Mouse (Mus musculus): ENCODE results near the gene Proca1. TPM values are rescaled to one million over a fixed set of nuclear protein-coding genes. Genes with fewer than 3 reads are reported as not detected.

The Proca1 gene
- polyA plus RNA-seq, 1 experiment: 1.7 TPM

GRCm38 (mm10) chr11:78245627-78246317 lies 52.6 kb downstream of the Proca1 start, which contains the start of the genes Sdf2 and Supt6:
TSS of gene Sdf2 (plus strand) at chr11:78245746.
TSS of gene Supt6 (minus strand) at chr11:78245987.
- H3K4me3 ChIP-seq (ENCODE audit: insufficient read depth, low read length): peak within 1 kb of the TSS; percentile 78
- TF ChIP-seq CTCF (IDR thresholded peaks at IDR 0.05; ENCODE audit: borderline replicate concordance, insufficient read depth, low read length) (no peak), POLR2A (IDR thresholded peaks at IDR 0.05; ENCODE audit: low read depth, low read length) (peak; percentile 85)
- H3K4me1 ChIP-seq (ENCODE audit: control insufficient read depth, insufficient read depth, low read length): peaks cover 2% of the 10 kb centered on the region; the same call in 1 of the 2 replicates
- H3K27ac ChIP-seq (ENCODE audit: insufficient read depth, low read length): peak within 1 kb of the TSS; percentile 96

GRCm38 (mm10) chr11:78246318-78247011 lies 53.3 kb downstream of the Proca1 start:
- peak overlapping the region; percentile 78 for H3K4me3 ChIP-seq (ENCODE audit: insufficient read depth, low read length)
- H3K27ac ChIP-seq (ENCODE audit: insufficient read depth, low read length): no peak overlapping the region
- TF ChIP-seq CTCF (IDR thresholded peaks at IDR 0.05; ENCODE audit: borderline replicate concordance, insufficient read depth, low read length): no peak
- TF ChIP-seq POLR2A (IDR thresholded peaks at IDR 0.05; ENCODE audit: low read depth, low read length): no peak
- H3K4me1 ChIP-seq (ENCODE audit: control insufficient read depth, insufficient read depth, low read length): peaks cover 2% of the 10 kb centered on the region; the same call in 1 of the 2 replicates

GRCm38 (mm10) chr11:78247012-78247348 lies 53.8 kb downstream of the Proca1 start:
- peaks cover 2% of the 10 kb centered on the region; the same call in 1 of the 2 replicates for H3K4me1 ChIP-seq (ENCODE audit: control insufficient read depth, insufficient read depth, low read length)
- no peak overlapping the region for H3K27ac ChIP-seq (ENCODE audit: insufficient read depth, low read length)
- TF ChIP-seq CTCF (IDR thresholded peaks at IDR 0.05; ENCODE audit: borderline replicate concordance, insufficient read depth, low read length): no peak
- no peak for TF ChIP-seq POLR2A (IDR thresholded peaks at IDR 0.05; ENCODE audit: low read depth, low read length)
- peak overlapping the region; percentile 78 for H3K4me3 ChIP-seq (ENCODE audit: insufficient read depth, low read length)

GRCm38 (mm10) chr11:78247727-78248140 lies 54.5 kb downstream of the Proca1 start:
- TF ChIP-seq POLR2A (IDR thresholded peaks at IDR 0.05; ENCODE audit: low read depth, low read length): no peak
- TF ChIP-seq CTCF (IDR thresholded peaks at IDR 0.05; ENCODE audit: borderline replicate concordance, insufficient read depth, low read length): no peak
- Histone ChIP-seq H3K4me3 (ENCODE audit: insufficient read depth, low read length) (no peak overlapping the region; the same call in 1 of the 2 replicates), H3K4me1 (ENCODE audit: control insufficient read depth, insufficient read depth, low read length) (peaks cover 2% of the 10 kb centered on the region; the same call in 1 of the 2 replicates), H3K27ac (ENCODE audit: insufficient read depth, low read length) (no peak overlapping the region)

Other genes with a start within 250 kb of the Proca1 start
- 39.4 and 47.4 TPM in 2 replicates for gene Phf12, start 210.6 kb upstream of the Proca1 start, polyA plus RNA-seq (2011; ENCODE audit: insufficient read length, low read depth, missing spikeins)
- gene Dhrs13, start 161.1 kb upstream of the Proca1 start, polyA plus RNA-seq (2011; ENCODE audit: insufficient read length, low read depth, missing spikeins): 5.7 and 8.3 TPM in 2 replicates
- 70.0 and 71.3 TPM in 2 replicates for gene Flot2, start 155.5 kb upstream of the Proca1 start, polyA plus RNA-seq (2011; ENCODE audit: insufficient read length, low read depth, missing spikeins)
- 17.0 and 18.5 TPM in 2 replicates for gene Eral1, start 113.0 kb upstream of the Proca1 start, polyA plus RNA-seq (2011; ENCODE audit: insufficient read length, low read depth, missing spikeins)
- gene Fam222b, start 98.7 kb upstream of the Proca1 start, polyA plus RNA-seq (2011; ENCODE audit: insufficient read length, low read depth, missing spikeins): 10.2 and 15.5 TPM in 2 replicates
- 40.5 and 45.1 TPM in 2 replicates for gene Traf4, start 27.8 kb upstream of the Proca1 start, polyA plus RNA-seq (2011; ENCODE audit: insufficient read length, low read depth, missing spikeins)
- gene Nek8, start 16.7 kb upstream of the Proca1 start, polyA plus RNA-seq (2011; ENCODE audit: insufficient read length, low read depth, missing spikeins): 12.0 and 17.9 TPM in 2 replicates
- gene Tlcd1, start 16.7 kb upstream of the Proca1 start, polyA plus RNA-seq (2011; ENCODE audit: insufficient read length, low read depth, missing spikeins): 13.6 and 15.3 TPM in 2 replicates
- gene Rpl23a, start 9.8 kb upstream of the Proca1 start, polyA plus RNA-seq (2011; ENCODE audit: insufficient read length, low read depth, missing spikeins): 2,180 and 2,276 TPM in 2 replicates
- gene Rab34, start 5.0 kb upstream of the Proca1 start, polyA plus RNA-seq (2011; ENCODE audit: insufficient read length, low read depth, missing spikeins): 112 and 127 TPM in 2 replicates
- gene Sdf2, start 52.4 kb downstream of the Proca1 start, polyA plus RNA-seq (2011; ENCODE audit: insufficient read length, low read depth, missing spikeins): 65.4 and 67.3 TPM in 2 replicates
- gene Supt6, start 52.6 kb downstream of the Proca1 start, polyA plus RNA-seq (2011; ENCODE audit: insufficient read length, low read depth, missing spikeins): 56.1 and 57.8 TPM in 2 replicates
- gene 2610507B11Rik, start 68.4 kb downstream of the Proca1 start, polyA plus RNA-seq (2011; ENCODE audit: insufficient read length, low read depth, missing spikeins): 81.8 and 86.7 TPM in 2 replicates
- 0.45 and 0.63 TPM in 2 replicates for gene BC030499, start 97.4 kb downstream of the Proca1 start, polyA plus RNA-seq (2011; ENCODE audit: insufficient read length, low read depth, missing spikeins)
- gene Spag5, start 108.1 kb downstream of the Proca1 start, polyA plus RNA-seq (2011; ENCODE audit: insufficient read length, low read depth, missing spikeins): 22.6 and 35.1 TPM in 2 replicates
- gene Aldoc, start 129.6 kb downstream of the Proca1 start, polyA plus RNA-seq (2011; ENCODE audit: insufficient read length, low read depth, missing spikeins): 2.8 and 5.3 TPM in 2 replicates
- 62.1 and 65.0 TPM in 2 replicates for gene Pigs, start 135.0 kb downstream of the Proca1 start, polyA plus RNA-seq (2011; ENCODE audit: insufficient read length, low read depth, missing spikeins)
- 14.4 and 19.2 TPM in 2 replicates for gene Unc119, start 150.1 kb downstream of the Proca1 start, polyA plus RNA-seq (2011; ENCODE audit: insufficient read length, low read depth, missing spikeins)
- gene Foxn1, start 193.2 kb downstream of the Proca1 start, polyA plus RNA-seq (2011; ENCODE audit: insufficient read length, low read depth, missing spikeins): 0.15 TPM in 1 of 2 replicates, not detected in the other
- gene Slc13a2, start 228.8 kb downstream of the Proca1 start, polyA plus RNA-seq (2011; ENCODE audit: insufficient read length, low read depth, missing spikeins): not detected in 2 replicates